Comparison of ENCODE assay signal across 8 mouse cellular contexts in genomic region chr10:128270287-128270841, GRCm38 (mm10). TPM values are rescaled to one million over a fixed set of nuclear protein-coding genes. Genes with fewer than 3 reads are reported as not detected.
DNase-seq lines count a peak whose midpoint lies in the region; ATAC-seq and TF ChIP-seq lines count a peak whose summit lies in the region.

Stat2 (plus strand) TSS chr10:128270559.

- no peak for TF ChIP-seq CTCF in MEL (IDR thresholded peaks at IDR 0.05 in 2 of 3, conservative IDR thresholded peaks at IDR 0.05 in 1 of 3; ENCODE audit: control insufficient read depth in 1 of 3, insufficient read depth in 1 of 3, low read depth in 2 of 3, low read length in 3 of 3, poor library complexity in 1 of 3, severe bottlenecking in 1 of 3)
- no peak for TF ChIP-seq CTCF in cerebellum, adult 2 months (IDR thresholded peaks at IDR 0.05; ENCODE audit: borderline replicate concordance, insufficient read depth, low read depth, low read length)
- TF ChIP-seq CTCF in forebrain, postnatal 0 days (IDR thresholded peaks at IDR 0.05; ENCODE audit: low read depth), result no peak

- peak within 1 kb of the TSS; percentile 32; the same call in 1 of the 2 replicates for H3K27ac ChIP-seq in MEL (ENCODE audit: control insufficient read depth, low read depth, low read length)
- peak within 1 kb of the TSS; percentile 52 for H3K27ac ChIP-seq in cerebellum, adult 2 months (ENCODE audit: insufficient read depth, low read length)
- peak within 1 kb of the TSS; percentile 79 for H3K27ac ChIP-seq in forebrain, postnatal 0 days (ENCODE audit: low read depth, low read length)
- H3K27ac ChIP-seq in lung, embryonic 15.5 days, result peak within 1 kb of the TSS; percentile 54

- H3K79me2 ChIP-seq in MEL (ENCODE audit: control insufficient read depth, insufficient read depth, low read length, poor library complexity), result no peaks in the 10 kb centered on the region; the same call in 1 of the 2 replicates

- H3K9me3 ChIP-seq in MEL (replicated peaks; ENCODE audit: insufficient read depth, low read length), result no peaks in the 10 kb centered on the region
- H3K9me3 ChIP-seq in forebrain, postnatal 0 days (ENCODE audit: low read length), result no peaks in the 10 kb centered on the region
- no peaks in the 10 kb centered on the region for H3K9me3 ChIP-seq in lung, embryonic 15.5 days

- no peak for TF ChIP-seq RAD21 in MEL (IDR thresholded peaks at IDR 0.05; ENCODE audit: low read depth, low read length)

- peak within 1 kb of the TSS; percentile 52 for H3K4me2 ChIP-seq in forebrain, postnatal 0 days (ENCODE audit: low read depth)
- H3K4me2 ChIP-seq in lung, embryonic 15.5 days, result peak within 1 kb of the TSS; percentile 65

- H3K4me3 ChIP-seq in MEL (ENCODE audit: control insufficient read depth in 1 of 2, insufficient read depth in 1 of 2, low read depth in 2 of 2, low read length in 2 of 2), result peak within 1 kb of the TSS; percentile 72 to 92
- peak within 1 kb of the TSS; percentile 75 for H3K4me3 ChIP-seq in cerebellum, adult 2 months (replicated peaks; ENCODE audit: insufficient read depth, low read depth, low read length)
- peak within 1 kb of the TSS; percentile 75 for H3K4me3 ChIP-seq in forebrain, postnatal 0 days (ENCODE audit: low read depth, low read length)
- peak within 1 kb of the TSS; percentile 72 for H3K4me3 ChIP-seq in lung, embryonic 15.5 days

- H3K4me1 ChIP-seq in MEL (ENCODE audit: control insufficient read depth in 1 of 2, insufficient read depth in 2 of 2, low read length in 2 of 2), result peaks cover 0 to 4% of the 10 kb centered on the region in 2 experiments; a peak in 2 of 4 replicates
- peaks cover 5% of the 10 kb centered on the region; the same call in 1 of the 2 replicates for H3K4me1 ChIP-seq in cerebellum, adult 2 months (ENCODE audit: control insufficient read depth, insufficient read depth, low read length)
- 0 out of 2 replicates have a peak, but pooled peaks cover 4% of the 10 kb centered on the region for H3K4me1 ChIP-seq in forebrain, postnatal 0 days (ENCODE audit: insufficient read depth)
- peaks cover 14% of the 10 kb centered on the region; the same call in 1 of the 2 replicates for H3K4me1 ChIP-seq in lung, embryonic 15.5 days

- TF ChIP-seq EP300 in MEL (IDR thresholded peaks at IDR 0.05; ENCODE audit: low read depth in 1 of 2, low read length in 2 of 2), result no peak

- DNase-seq in MEL (ENCODE audit: low read depth, low spot score), result peak; percentile 98
- DNase-seq in cerebellum, adult 2 months, result peak; percentile 97 to 99
- DNase-seq in forebrain, postnatal 0 days, result peak; percentile 96
- peak; percentile 97 for DNase-seq in heart, postnatal 4 days
- peak; percentile 97 to 98 for DNase-seq in layer of hippocampus, adult 8-10 months (ENCODE audit: low spot score in 2 of 2)
- peak; percentile 96 for DNase-seq in ovary, adult 18-20 months (ENCODE audit: low spot score)
- DNase-seq in thymus, postnatal 0 days (ENCODE audit: low spot score), result peak; percentile 97

- peak within 1 kb of the TSS; percentile 70 for H3K9ac ChIP-seq in MEL (ENCODE audit: control insufficient read depth, low read depth, low read length, poor library complexity, severe bottlenecking)
- H3K9ac ChIP-seq in forebrain, postnatal 0 days, result peak within 1 kb of the TSS; percentile 65
- H3K9ac ChIP-seq in lung, embryonic 15.5 days, result peak within 1 kb of the TSS; percentile 68

- no peaks in the 10 kb centered on the region for H3K27me3 ChIP-seq in MEL (ENCODE audit: control insufficient read depth in 1 of 2, insufficient read depth in 2 of 2, low read length in 2 of 2)
- no peaks in the 10 kb centered on the region for H3K27me3 ChIP-seq in cerebellum, adult 2 months (ENCODE audit: control insufficient read depth, insufficient read depth, low read length)
- no peaks in the 10 kb centered on the region for H3K27me3 ChIP-seq in forebrain, postnatal 0 days (ENCODE audit: insufficient read depth, low read length)
- no peaks in the 10 kb centered on the region for H3K27me3 ChIP-seq in lung, embryonic 15.5 days

- peak; percentile 99 for ATAC-seq in forebrain, postnatal 0 days
- ATAC-seq in lung, embryonic 15.5 days (ENCODE audit: borderline replicate concordance, extremely low read depth, low FRiP score, low TSS enrichment), result peak; percentile 100

- WGBS in cerebellum, adult 2 months, result under 1% methylated on average over 43 of the region's 43 CpGs
- under 1% methylated on average over 43 of the region's 43 CpGs for WGBS in forebrain, postnatal 0 days
- WGBS in lung, embryonic 15.5 days, result under 1% methylated on average over 43 of the region's 43 CpGs

- no peaks in the 10 kb centered on the region; a peak in 2 of 4 replicates for H3K36me3 ChIP-seq in MEL (ENCODE audit: control insufficient read depth in 1 of 2, insufficient read depth in 2 of 2, low read length in 2 of 2)
- H3K36me3 ChIP-seq in forebrain, postnatal 0 days (ENCODE audit: insufficient read depth), result no peaks in the 10 kb centered on the region
- H3K36me3 ChIP-seq in lung, embryonic 15.5 days, result no peaks in the 10 kb centered on the region

- TF ChIP-seq POLR2A in MEL (IDR thresholded peaks at IDR 0.05; ENCODE audit: control insufficient read depth in 1 of 2, insufficient read depth in 1 of 2, low read depth in 1 of 2, low read length in 2 of 2, poor library complexity in 1 of 2), result peak in 1 of 2 experiments; percentile 89; a peak in 2 of 4 replicates
- TF ChIP-seq POLR2A in cerebellum, adult 2 months (IDR thresholded peaks at IDR 0.05; ENCODE audit: borderline replicate concordance, insufficient read depth, low read length), result peak; percentile 90

TF ChIP-seq in MEL, 35 proteins besides CTCF, POLR2A, EP300 and RAD21 (continues in another document):
- TF ChIP-seq SMC3 (IDR thresholded peaks at IDR 0.05; ENCODE audit: low read depth, low read length), result no peak; the same call in 1 of the 2 replicates
- TF ChIP-seq SIN3A (IDR thresholded peaks at IDR 0.05; ENCODE audit: low read length), result peak; percentile 81
- no peak for TF ChIP-seq CHD2 (IDR thresholded peaks at IDR 0.05; ENCODE audit: low read length)
- TF ChIP-seq MAFK (IDR thresholded peaks at IDR 0.05; ENCODE audit: borderline replicate concordance, low read depth, low read length), result no peak
- no peak; the same call in 1 of the 2 replicates for TF ChIP-seq USF1 (IDR thresholded peaks at IDR 0.05; ENCODE audit: low read depth, low read length)
- 0 out of 2 replicates have a peak, but pooled peaks have one; percentile 3 for TF ChIP-seq RCOR1 (IDR thresholded peaks at IDR 0.05; ENCODE audit: low read depth, low read length)
- TF ChIP-seq POLR2AphosphoS5 (IDR thresholded peaks at IDR 0.05; ENCODE audit: borderline replicate concordance, low read depth, low read length), result no peak
- no peak for TF ChIP-seq ZNF384 (IDR thresholded peaks at IDR 0.05; ENCODE audit: low read depth, low read length)
- TF ChIP-seq ZKSCAN1 (IDR thresholded peaks at IDR 0.05; ENCODE audit: low read depth, low read length), result no peak
- no peak for TF ChIP-seq GABPA (IDR thresholded peaks at IDR 0.05; ENCODE audit: low read depth, low read length)
- TF ChIP-seq UBTF (IDR thresholded peaks at IDR 0.05; ENCODE audit: borderline replicate concordance, insufficient read depth, low read depth, low read length), result peak; percentile 93; the same call in 1 of the 2 replicates
- no peak for TF ChIP-seq E2F4 (IDR thresholded peaks at IDR 0.05; ENCODE audit: borderline replicate concordance, low read depth, low read length)
- 0 out of 2 replicates have a peak, but pooled peaks have one; percentile 60 for TF ChIP-seq CHD1 (IDR thresholded peaks at IDR 0.05; ENCODE audit: low read depth, low read length)
- TF ChIP-seq MXI1 (IDR thresholded peaks at IDR 0.05; ENCODE audit: low read depth, low read length), result peak; percentile 52; the same call in 1 of the 2 replicates
- TF ChIP-seq MYB (IDR thresholded peaks at IDR 0.05; ENCODE audit: low read depth, low read length), result no peak
- TF ChIP-seq BHLHE40 (IDR thresholded peaks at IDR 0.05; ENCODE audit: borderline replicate concordance, low read depth, low read length), result no peak
- 0 out of 2 replicates have a peak, but pooled peaks have one; percentile 41 for TF ChIP-seq MAZ (IDR thresholded peaks at IDR 0.05; ENCODE audit: low read depth, low read length)
- no peak for TF ChIP-seq USF2 (IDR thresholded peaks at IDR 0.05; ENCODE audit: borderline replicate concordance in 1 of 2, insufficient read depth in 1 of 2, low read depth in 1 of 2, low read length in 2 of 2)
- TF ChIP-seq TBP (IDR thresholded peaks at IDR 0.05; ENCODE audit: low read depth, low read length), result peak; percentile 44; the same call in 1 of the 2 replicates
- TF ChIP-seq HCFC1 (IDR thresholded peaks at IDR 0.05; ENCODE audit: low read depth, low read length), result peak; percentile 56
- no peak for TF ChIP-seq TAL1 (IDR thresholded peaks at IDR 0.05; ENCODE audit: low read length)
- no peak for TF ChIP-seq JUND (IDR thresholded peaks at IDR 0.05; ENCODE audit: low read depth, low read length)
- TF ChIP-seq ZC3H11A (IDR thresholded peaks at IDR 0.05; ENCODE audit: low read depth, low read length), result no peak
- no peak for TF ChIP-seq MYC (IDR thresholded peaks at IDR 0.05; ENCODE audit: low read depth, low read length)
- peak; percentile 64; the same call in 1 of the 2 replicates for TF ChIP-seq ELF1 (IDR thresholded peaks at IDR 0.05; ENCODE audit: low read depth, low read length)
- peak; percentile 91 for TF ChIP-seq NELFE (IDR thresholded peaks at IDR 0.05; ENCODE audit: low read depth, low read length)
- TF ChIP-seq MAX (IDR thresholded peaks at IDR 0.05; ENCODE audit: low read length), result no peak
- no peak for TF ChIP-seq GATA1 (IDR thresholded peaks at IDR 0.05; ENCODE audit: low read depth, low read length)
- TF ChIP-seq TCF12 (IDR thresholded peaks at IDR 0.05; ENCODE audit: low read depth, low read length), result peak; percentile 38; the same call in 1 of the 2 replicates
- TF ChIP-seq ZMIZ1 (IDR thresholded peaks at IDR 0.05; ENCODE audit: low read depth, low read length), result peak; percentile 76

RNA-seq across cellular contexts. Expression of gene Stat2, which starts in this region (rescaled TPM):
- 3.4 and 3.6 TPM in 2 replicates for total RNA-seq in MEL (2012; rRNA removed)
- polyA plus RNA-seq in MEL (2012; ENCODE audit: insufficient read depth in 1 of 2, insufficient read length in 2 of 2, low read depth in 1 of 2, low replicate concordance in 2 of 2, missing spikeins in 1 of 2), result 1 to 10 TPM in 1 of 2 experiments, not detected in 1; 6.6 TPM
- polyA plus RNA-seq in cerebellum, adult 2 months (2012; rRNA removed), result 94.4 and 110 TPM in 2 replicates
- total RNA-seq in forebrain, postnatal 0 days (2014; rRNA removed), result 7.2 and 8.1 TPM in 2 replicates
- polyA plus RNA-seq in forebrain, postnatal 0 days (2015; fragmentation: Nextera tagmentation; extraction: Ambion mirVana), result 6.8 and 10.3 TPM in 2 replicates
- 10 to 100 TPM in 1 of 2 experiments, 1 to 10 TPM in 1; 10.0 TPM for total RNA-seq in heart, postnatal 4 days (2021)
- 10 to 100 TPM; 34.3 to 39.3 (median 37.8) TPM for total RNA-seq in layer of hippocampus, adult 8-10 months (2022)
- polyA plus RNA-seq in lung, embryonic 15.5 days (2015; fragmentation: Nextera tagmentation; extraction: Ambion mirVana), result 10.5 and 14.0 TPM in 2 replicates
- polyA plus RNA-seq in thymus, postnatal 0 days (2015; fragmentation: Nextera tagmentation; extraction: Ambion mirVana), result 22.6 and 25.1 TPM in 2 replicates

Comparison
In these comparisons a context has a peak if more than half of its experiments do, and no peak if none do; other contexts are left out.
1. Peak in every context shown above with its lines: DNase-seq, ATAC-seq, H3K4me3 ChIP-seq and H3K27ac ChIP-seq.